Mouse (Mus musculus): ENCODE measurements around the gene Cdk8. TPM values are rescaled to one million over a fixed set of nuclear protein-coding genes. Genes with fewer than 3 reads are reported as not detected.

The Cdk8 gene
- total RNA-seq, 2 experiments from 2014 or later = 37.5 to 43.2 TPM

GRCm38 (mm10) chr5:146229869-146230650, 970 bp upstream of the Cdk8 start:
- intact Hi-C loops (cut with DNase I) = loop anchor here (5.0 kb wide), 1 partner anchor 62 kb away; no protein-coding TSS in a partner anchor
- DNase-seq (ENCODE audit: low spot score in 2 of 2) = no peak

GRCm38 (mm10) chr5:146231655-146231996, 596 bp downstream of the Cdk8 start:
- intact Hi-C loops (cut with DNase I) = loop anchor here (1.0 to 5.0 kb wide), 2 partner anchors 18 to 61 kb away; no protein-coding TSS in a partner anchor
- no peak for DNase-seq (ENCODE audit: low spot score in 2 of 2)

GRCm38 (mm10) chr5:146232056-146232675, 1.1 kb downstream of the Cdk8 start:
- no peak for DNase-seq (ENCODE audit: low spot score in 2 of 2)
- intact Hi-C loops (cut with DNase I) = loop anchor here (5.0 kb wide), 1 partner anchor 60 kb away; no protein-coding TSS in a partner anchor

- DNase-seq (ENCODE audit: low spot score in 2 of 2) = no peak
- intact Hi-C loops (cut with DNase I) = loop anchor here (5.0 kb wide), 1 partner anchor 59 kb away; no protein-coding TSS in a partner anchor
Observed at GRCm38 (mm10) chr5:146232816-146233215, 1.8 kb downstream of the Cdk8 start.

GRCm38 (mm10) chr5:146234336-146234735, 3.3 kb downstream of the Cdk8 start:
- DNase-seq (ENCODE audit: low spot score in 2 of 2) = no peak
- intact Hi-C loops (cut with DNase I) = loop anchor here (5.0 kb wide), 1 partner anchor 58 kb away; no protein-coding TSS in a partner anchor

GRCm38 (mm10) chr5:146238274-146238673, 7.2 kb downstream of the Cdk8 start:
- intact Hi-C loops (cut with DNase I) = no loop called here
- no peak for DNase-seq (ENCODE audit: low spot score in 2 of 2)

GRCm38 (mm10) chr5:146240771-146241170, 9.7 kb downstream of the Cdk8 start:
- DNase-seq (ENCODE audit: low spot score in 2 of 2) = no peak
- intact Hi-C loops (cut with DNase I) = no loop called here

GRCm38 (mm10) chr5:146241202-146241601, 10.2 kb downstream of the Cdk8 start:
- intact Hi-C loops (cut with DNase I) = no loop called here

GRCm38 (mm10) chr5:146245193-146245592, 14.2 kb downstream of the Cdk8 start:
- DNase-seq (ENCODE audit: low spot score in 2 of 2) = no peak
- intact Hi-C loops (cut with DNase I) = no loop called here

More at GRCm38 (mm10) chr5:146241202-146241601, 10.2 kb downstream of the Cdk8 start:
- DNase-seq (ENCODE audit: low spot score in 2 of 2) = no peak

- intact Hi-C loops (cut with DNase I) = no loop called here
- DNase-seq (ENCODE audit: low spot score in 2 of 2) = no peak
Observed at GRCm38 (mm10) chr5:146245646-146246370, 14.8 kb downstream of the Cdk8 start.

- intact Hi-C loops (cut with DNase I) = no loop called here
Observed at GRCm38 (mm10) chr5:146246386-146246785, 15.4 kb downstream of the Cdk8 start.

GRCm38 (mm10) chr5:146247709-146248108, 16.7 kb downstream of the Cdk8 start:
- no peak for DNase-seq (ENCODE audit: low spot score in 2 of 2)
- intact Hi-C loops (cut with DNase I) = no loop called here

More at GRCm38 (mm10) chr5:146246386-146246785, 15.4 kb downstream of the Cdk8 start:
- DNase-seq (ENCODE audit: low spot score in 2 of 2) = no peak

GRCm38 (mm10) chr5:146248746-146249145, 17.7 kb downstream of the Cdk8 start:
- no peak for DNase-seq (ENCODE audit: low spot score in 2 of 2)
- intact Hi-C loops (cut with DNase I) = loop anchor here (1.0 kb wide), 1 partner anchor 17 kb away; the partner anchor contains the start of gene Cdk8

- DNase-seq (ENCODE audit: low spot score in 2 of 2) = no peak
- intact Hi-C loops (cut with DNase I) = no loop called here
Observed at GRCm38 (mm10) chr5:146250369-146251075, 19.5 kb downstream of the Cdk8 start.

GRCm38 (mm10) chr5:146251663-146252429, 20.8 kb downstream of the Cdk8 start:
- intact Hi-C loops (cut with DNase I) = no loop called here
- DNase-seq (ENCODE audit: low spot score in 2 of 2) = no peak

- intact Hi-C loops (cut with DNase I) = no loop called here
- no peak for DNase-seq (ENCODE audit: low spot score in 2 of 2)
Observed at GRCm38 (mm10) chr5:146253644-146254043, 22.6 kb downstream of the Cdk8 start.

- DNase-seq (ENCODE audit: low spot score in 2 of 2) = no peak
- intact Hi-C loops (cut with DNase I) = no loop called here
Observed at GRCm38 (mm10) chr5:146260003-146260402, 29.0 kb downstream of the Cdk8 start.

GRCm38 (mm10) chr5:146265934-146266591, 35.0 kb downstream of the Cdk8 start:
- intact Hi-C loops (cut with DNase I) = no loop called here
- DNase-seq (ENCODE audit: low spot score in 2 of 2) = no peak

Measured in left cerebral cortex, postnatal 36 days (tissue).